Mouse (Mus musculus) brain, embryonic 14.5 days (tissue): ENCODE results near the gene Otud5.

Experiments
- CTCF ChIP-seq: fragments of 200-500 bp; IDR thresholded peaks from 2 replicates; pipeline ENCODE4 v1.5.1; 2012; ENCODE audit warnings: inconsistent platforms, mild to moderate bottlenecking, moderate library complexity, borderline replicate concordance; ENCODE audit not compliant: insufficient read depth, insufficient read length; ENCODE audit errors: extremely low read depth
- POLR2A ChIP-seq: fragments of 200-500 bp; IDR thresholded peaks from 2 replicates; pipeline ENCODE4 v1.6.1; 2012; ENCODE audit warnings: mild to moderate bottlenecking, inconsistent platforms, borderline replicate concordance; ENCODE audit not compliant: poor library complexity, insufficient read depth, insufficient read length, severe bottlenecking; ENCODE audit errors: extremely low read depth

- TF ChIP-seq CTCF (peak; percentile 34; the same call in 1 of the 2 replicates), POLR2A (no peak)
Observed at GRCm38 (mm10) chrX:7793361-7793760, 47.8 kb upstream of the Otud5 start.
